Mouse (Mus musculus) liver, embryonic 14.5 days (tissue): Measurements from ENCODE around the gene Metrn.

Experiments used
- CTCF ChIP-seq: IDR thresholded peaks from 2 replicates; pipeline ENCODE4 v1.5.1; 2016; ENCODE audit warnings: antibody characterized with exemption, low read depth, control low read depth
- EP300 ChIP-seq: IDR thresholded peaks from 2 replicates; pipeline ENCODE4 v1.6.1; 2016; ENCODE audit warnings: antibody characterized with exemption, low read depth

DNA sequence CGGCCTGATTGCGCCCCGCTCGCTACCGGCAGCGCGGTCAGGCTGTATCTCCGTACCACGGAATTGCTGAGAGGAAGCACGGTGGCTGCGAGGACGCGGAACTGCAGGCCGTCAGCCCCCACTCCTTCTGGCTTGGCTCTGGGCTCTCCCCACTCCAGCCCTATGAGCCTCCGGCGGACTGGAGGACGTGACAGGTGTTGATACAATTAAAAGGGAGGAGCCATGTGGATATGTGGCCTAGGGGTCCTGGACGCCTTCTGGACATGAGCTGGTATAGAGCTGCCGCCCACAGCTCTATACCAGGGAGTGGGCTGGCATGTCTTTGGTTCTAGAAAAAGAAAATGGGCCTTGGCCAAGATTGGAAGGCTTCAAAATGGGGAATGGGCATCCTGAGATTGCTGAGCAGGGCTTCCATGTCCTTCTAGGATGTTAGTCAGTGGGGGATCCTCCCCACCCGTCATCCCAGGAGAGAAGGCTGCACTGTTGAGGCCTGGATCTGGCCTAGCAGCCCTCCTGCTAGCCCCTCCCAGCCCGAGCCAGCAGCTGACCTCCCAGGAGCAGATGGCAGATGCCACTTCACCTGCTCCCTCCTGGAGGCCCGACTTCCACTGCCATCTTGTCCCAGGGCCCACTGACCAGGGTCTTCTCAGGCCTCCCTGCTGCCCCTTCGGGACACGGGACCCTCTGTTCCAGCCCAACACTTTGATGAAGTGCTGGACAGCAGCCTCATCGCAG is 12.8 kb upstream of the Metrn start:
- no peak for TF ChIP-seq CTCF
- TF ChIP-seq EP300 = no peak
